Mouse (Mus musculus): ENCODE data around the gene Thbs4.

DNA sequence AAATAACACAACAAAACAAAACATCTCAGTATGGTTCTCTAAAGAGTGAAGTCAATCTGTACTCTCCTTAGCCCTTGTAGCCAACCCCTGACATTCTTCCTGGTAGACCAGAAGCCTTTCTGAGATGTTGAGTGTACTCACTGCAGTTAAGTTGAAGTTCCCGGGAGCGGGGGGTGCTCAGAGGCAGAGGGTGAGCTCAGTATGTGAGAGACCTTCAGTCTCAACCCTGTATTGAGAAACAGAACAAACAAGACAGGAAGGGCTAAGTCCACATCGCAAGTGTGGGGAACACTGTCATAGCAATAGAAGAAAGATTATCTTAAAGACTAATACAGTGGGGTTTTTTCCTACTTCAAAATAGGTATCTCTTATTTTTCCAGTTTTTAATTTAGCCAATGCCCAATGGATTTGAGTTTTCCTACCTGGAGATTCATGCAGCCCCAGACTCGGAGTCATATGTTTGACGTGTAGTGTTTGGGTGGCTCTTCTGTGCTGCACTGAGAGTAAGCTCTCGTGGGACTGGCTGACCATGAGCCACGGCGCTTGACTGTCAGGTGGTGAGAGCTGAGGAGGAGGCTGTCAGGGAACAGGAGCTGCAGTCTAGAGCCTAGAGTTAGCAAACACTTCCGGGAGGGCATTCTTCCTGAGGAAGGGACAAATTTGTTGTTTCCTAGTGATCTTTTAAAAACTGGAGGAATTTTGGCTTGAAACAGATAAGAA, 88.1 kb downstream of the Thbs4 start:
- TF ChIP-seq CTCF (IDR thresholded peaks at IDR 0.05; ENCODE audit: borderline replicate concordance, insufficient read depth, low read depth, low read length) (no peak), POLR2A (IDR thresholded peaks at IDR 0.05; ENCODE audit: borderline replicate concordance, insufficient read depth, low read length) (no peak)
